In the genomic region with DNA sequence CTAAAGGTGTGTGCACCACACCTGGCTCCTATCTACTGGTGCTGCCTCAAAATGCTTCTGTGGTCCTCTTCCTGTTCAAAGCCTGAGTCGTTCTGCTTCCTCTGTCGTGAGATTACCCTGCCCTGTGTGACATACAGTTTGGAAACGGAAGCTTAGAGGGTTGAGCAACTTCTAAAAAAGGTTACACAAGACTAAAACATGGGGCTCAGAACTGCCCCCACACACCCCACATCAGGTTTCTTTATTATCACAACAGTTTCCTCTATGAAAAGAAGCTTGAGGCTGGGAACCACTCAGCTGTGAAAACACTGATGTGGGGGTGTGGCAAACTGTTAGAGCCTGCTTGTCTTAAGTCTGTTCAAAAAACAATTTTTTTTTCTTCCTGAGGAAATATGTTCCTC, we compare ENCODE assay signal across 8 mouse cellular contexts. TPM values are rescaled to one million over a fixed set of nuclear protein-coding genes. Genes with fewer than 3 reads are reported as not detected.
DNase-seq lines count a peak whose midpoint lies in the region; ATAC-seq and TF ChIP-seq lines count a peak whose summit lies in the region.

No protein-coding gene starts in this region.

- TF ChIP-seq EP300 in stomach, postnatal 0 days (optimal IDR thresholded peaks at IDR 0.05): no peak

- H3K9me3 ChIP-seq in kidney, embryonic 14.5 days (ENCODE audit: control insufficient read depth, low read length): no peaks in the 10 kb centered on the region
- H3K9me3 ChIP-seq in stomach, postnatal 0 days (ENCODE audit: control insufficient read depth, low read length): no peaks in the 10 kb centered on the region

- H3K27me3 ChIP-seq in kidney, embryonic 14.5 days (ENCODE audit: control insufficient read depth, insufficient read depth, low read length): no peaks in the 10 kb centered on the region
- H3K27me3 ChIP-seq in stomach, postnatal 0 days (ENCODE audit: control insufficient read depth, insufficient read depth, low read length): no peaks in the 10 kb centered on the region

- TF ChIP-seq CTCF in stomach, postnatal 0 days (IDR thresholded peaks at IDR 0.05; ENCODE audit: low read depth): no peak

- H3K9ac ChIP-seq in kidney, embryonic 14.5 days (ENCODE audit: low read depth, low read length): no peak overlapping the region
- no peak overlapping the region for H3K9ac ChIP-seq in stomach, postnatal 0 days (ENCODE audit: low read length)

- ATAC-seq in kidney, embryonic 14.5 days (ENCODE audit: low FRiP score, low TSS enrichment): peak; percentile 52
- 0 out of 2 replicates have a peak, but pooled peaks have one; percentile 19 for ATAC-seq in erythroid progenitor cell, adult 5-6 weeks (replicated peaks; ENCODE audit: low FRiP score, poor library complexity, severe bottlenecking)
- ATAC-seq in stomach, postnatal 0 days (ENCODE audit: low FRiP score, low TSS enrichment): peak; percentile 28

- H3K36me3 ChIP-seq in kidney, embryonic 14.5 days (ENCODE audit: control insufficient read depth, insufficient read depth, low read length): no peaks in the 10 kb centered on the region
- H3K36me3 ChIP-seq in stomach, postnatal 0 days (ENCODE audit: control insufficient read depth, insufficient read depth, low read length): no peaks in the 10 kb centered on the region

- no peak overlapping the region for H3K4me3 ChIP-seq in kidney, embryonic 14.5 days (ENCODE audit: low read length)
- no peak overlapping the region for H3K4me3 ChIP-seq in stomach, postnatal 0 days (ENCODE audit: low read depth, low read length)

- peak overlapping the region; percentile 42; the same call in 1 of the 2 replicates for H3K27ac ChIP-seq in kidney, embryonic 14.5 days (ENCODE audit: low read depth, low read length)
- H3K27ac ChIP-seq in stomach, postnatal 0 days (replicated peaks): no peak overlapping the region

- H3K4me1 ChIP-seq in kidney, embryonic 14.5 days (ENCODE audit: control insufficient read depth, insufficient read depth, low read length): peaks cover 17% of the 10 kb centered on the region
- H3K4me1 ChIP-seq in stomach, postnatal 0 days (replicated peaks; ENCODE audit: control insufficient read depth, insufficient read depth): no peaks in the 10 kb centered on the region; the same call in 1 of the 2 replicates

- H3K4me2 ChIP-seq in kidney, embryonic 14.5 days (replicated peaks; ENCODE audit: low read depth, low read length): no peak overlapping the region
- H3K4me2 ChIP-seq in stomach, postnatal 0 days (replicated peaks; ENCODE audit: low read depth): no peak overlapping the region; the same call in 1 of the 2 replicates

- DNase-seq in kidney, postnatal 25 days: no peak
- DNase-seq in lung, postnatal 10 days: peak; percentile 3
- no peak for DNase-seq in stomach, postnatal 0 days (ENCODE audit: low spot score)
- no peak for DNase-seq in right cerebral cortex, postnatal 14 days
- DNase-seq in testis, postnatal 14 days (ENCODE audit: low spot score): no peak
- DNase-seq in MN1 (ENCODE audit: low spot score): no peak

- 3% methylated on average over 3 of the region's 3 CpGs for WGBS in kidney, embryonic 14.5 days
- 28% methylated on average over 3 of the region's 3 CpGs for WGBS in stomach, postnatal 0 days

RNA-seq across cellular contexts. Expression of a gene that starts 17.1 kb away (rescaled TPM):
- polyA plus RNA-seq in kidney, embryonic 14.5 days (2014; fragmentation: Nextera tagmentation; extraction: Ambion mirVana): 12.0 and 12.9 TPM in 2 replicates
- 0.72 and 3.4 TPM in 2 replicates for total RNA-seq in erythroid progenitor cell, adult 5-6 weeks (2015; ENCODE audit: low replicate concordance)
- total RNA-seq in erythroid progenitor cell, adult 5-6 weeks (2017; ENCODE audit: low replicate concordance): 6.2 and 6.3 TPM in 2 replicates
- 6.1 and 8.1 TPM in 2 replicates for polyA plus RNA-seq in stomach, postnatal 0 days (2015; fragmentation: Nextera tagmentation; extraction: Ambion mirVana)

RNA-seq across cellular contexts. Expression of a gene that starts 44.4 kb away (rescaled TPM):
- 23.4 and 27.8 TPM in 2 replicates for polyA plus RNA-seq in kidney, embryonic 14.5 days (2014; fragmentation: Nextera tagmentation; extraction: Ambion mirVana)
- 8.3 and 13.0 TPM in 2 replicates for total RNA-seq in erythroid progenitor cell, adult 5-6 weeks (2015; ENCODE audit: low replicate concordance)
- total RNA-seq in erythroid progenitor cell, adult 5-6 weeks (2017; ENCODE audit: low replicate concordance): 10.5 and 20.8 TPM in 2 replicates
- polyA plus RNA-seq in stomach, postnatal 0 days (2015; fragmentation: Nextera tagmentation; extraction: Ambion mirVana): 21.3 and 22.9 TPM in 2 replicates
